8 mouse cellular contexts compared by ENCODE assay signal in the genomic region with DNA sequence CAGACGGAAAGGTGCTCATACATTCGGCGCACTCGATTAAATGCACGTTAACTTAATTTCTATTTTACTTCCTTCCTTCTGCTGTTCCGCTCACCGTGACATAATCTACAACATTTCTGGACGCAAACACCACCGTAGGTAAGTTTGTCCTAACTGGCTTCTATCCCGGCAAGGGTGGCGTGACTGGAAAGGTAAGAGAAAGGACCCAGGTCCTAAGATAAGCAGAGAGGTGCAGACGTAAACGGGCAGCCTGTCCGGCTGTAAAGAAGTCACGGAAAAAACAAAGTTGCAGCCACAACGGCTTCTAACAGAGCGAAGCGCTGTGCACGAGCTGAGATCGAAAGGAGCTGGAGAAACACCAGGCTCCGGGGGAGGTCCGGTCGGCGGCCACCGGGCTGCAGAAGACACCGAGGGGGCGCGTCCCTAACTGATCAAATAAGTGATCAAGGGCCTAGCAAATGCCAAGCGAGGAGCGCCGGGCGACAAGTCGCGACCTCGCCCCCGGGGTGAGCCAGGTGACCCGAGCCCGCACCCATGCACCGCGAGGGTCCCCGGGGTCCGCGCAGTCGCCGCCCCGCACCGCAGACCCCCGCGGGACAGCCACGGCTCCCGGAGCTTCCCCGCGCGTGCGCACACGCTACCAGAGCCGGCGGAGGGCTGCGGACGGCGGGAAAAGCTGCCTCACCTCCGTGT. TPM values are rescaled to one million over a fixed set of nuclear protein-coding genes. Genes with fewer than 3 reads are reported as not detected.
DNase-seq lines count a peak whose midpoint lies in the region; ATAC-seq and TF ChIP-seq lines count a peak whose summit lies in the region.
"Had no signal": no experiment of that assay in that cellular context is flagged by ENCODE, and none has a peak within 500 bp of the region (broad histone marks: within the 10 kb centered on the region; RNA-seq: fewer than 3 reads in every experiment).

No protein-coding gene starts in this region.

- no peak for DNase-seq in left cerebral cortex, adult 2 months (ENCODE audit: extremely low spot score in 1 of 2, low spot score in 2 of 2)
- no peak for DNase-seq in left cerebral cortex, postnatal 25 days (ENCODE audit: low spot score in 2 of 2)
- DNase-seq in adipocyte (ENCODE audit: low spot score) (peak; percentile 17), liver (peak; percentile 62)
- no peak for DNase-seq in forebrain, embryonic 11.5 days (ENCODE audit: low spot score)
- no peak for DNase-seq in left cerebral cortex, postnatal 36 days (ENCODE audit: low spot score in 2 of 2)

- intact Hi-C loops in left cerebral cortex, adult 2 months (cut with DNase I): no loop called here
- intact Hi-C loops in left cerebral cortex, postnatal 25 days (cut with DNase I): no loop called here
- intact Hi-C loops in left cerebral cortex, postnatal 36 days (cut with DNase I): no loop called here

- peak; percentile 82 for ATAC-seq in forebrain, embryonic 11.5 days (replicated peaks; ENCODE audit: low FRiP score)
- ATAC-seq in neural tube, embryonic 15.5 days (ENCODE audit: low FRiP score): peak; percentile 85

- H3K4me3 ChIP-seq in left cerebral cortex, adult 2 months: peak overlapping the region; percentile 88
- H3K4me3 ChIP-seq in forebrain, embryonic 11.5 days (ENCODE audit: low read depth, low read length): peak overlapping the region; percentile 91
- H3K4me3 ChIP-seq in neural tube, embryonic 15.5 days (replicated peaks): peak overlapping the region; percentile 89

- peak overlapping the region; percentile 78 for H3K9ac ChIP-seq in forebrain, embryonic 11.5 days (ENCODE audit: low read length)
- peak overlapping the region; percentile 84 for H3K9ac ChIP-seq in neural tube, embryonic 15.5 days (replicated peaks)

- no peaks in the 10 kb centered on the region for H3K36me3 ChIP-seq in forebrain, embryonic 11.5 days (ENCODE audit: control insufficient read depth, insufficient read depth, low read length)
- H3K36me3 ChIP-seq in neural tube, embryonic 15.5 days: peaks cover 2% of the 10 kb centered on the region; the same call in 1 of the 2 replicates

- H3K27ac ChIP-seq in left cerebral cortex, adult 2 months: peak overlapping the region; percentile 91
- H3K27ac ChIP-seq in forebrain, embryonic 11.5 days (ENCODE audit: low read depth, low read length): peak overlapping the region; percentile 88
- H3K27ac ChIP-seq in neural tube, embryonic 15.5 days (replicated peaks): peak overlapping the region; percentile 96

- H3K4me1 ChIP-seq in forebrain, embryonic 11.5 days (replicated peaks; ENCODE audit: control insufficient read depth, insufficient read depth, low read length): peaks cover 10% of the 10 kb centered on the region
- peaks cover 31% of the 10 kb centered on the region for H3K4me1 ChIP-seq in neural tube, embryonic 15.5 days

- no peak for TF ChIP-seq CTCF in left cerebral cortex, adult 2 months (IDR thresholded peaks at IDR 0.05)

- 2% methylated on average over 62 of the region's 62 CpGs for WGBS in forebrain, embryonic 11.5 days
- under 1% methylated on average over 58 of the region's 62 CpGs for WGBS in neural tube, embryonic 15.5 days

- peak overlapping the region; percentile 91 for H3K4me2 ChIP-seq in forebrain, embryonic 11.5 days (ENCODE audit: low read depth, low read length, severe bottlenecking)
- peak overlapping the region; percentile 87 for H3K4me2 ChIP-seq in neural tube, embryonic 15.5 days

- H3K27me3 ChIP-seq in forebrain, embryonic 11.5 days (ENCODE audit: control insufficient read depth, insufficient read depth, low read length): no peaks in the 10 kb centered on the region
- no peaks in the 10 kb centered on the region for H3K27me3 ChIP-seq in neural tube, embryonic 15.5 days (replicated peaks)

- no peaks in the 10 kb centered on the region for H3K9me3 ChIP-seq in forebrain, embryonic 11.5 days (ENCODE audit: control insufficient read depth, low read length)
- no peaks in the 10 kb centered on the region for H3K9me3 ChIP-seq in neural tube, embryonic 15.5 days (replicated peaks)

RNA-seq across cellular contexts. Expression of gene Cdc5l, which starts 0.7 kb away (rescaled TPM):
- 10 to 100 TPM; 55.4 to 57.6 TPM for total RNA-seq in left cerebral cortex, adult 2 months (2021)
- 10 to 100 TPM; 55.5 to 58.3 TPM for total RNA-seq in left cerebral cortex, postnatal 25 days (2021)
- 85.3 and 88.3 TPM in 2 replicates for polyA plus RNA-seq in forebrain, embryonic 11.5 days (2014; fragmentation: Nextera tagmentation; extraction: Ambion mirVana)
- 57.1 and 62.0 TPM in 2 replicates for polyA plus RNA-seq in neural tube, embryonic 15.5 days (2015; fragmentation: Nextera tagmentation; extraction: Ambion mirVana)
- total RNA-seq in left cerebral cortex, postnatal 36 days (2021): 10 to 100 TPM; 55.2 to 56.0 TPM

RNA-seq across cellular contexts. Expression of gene Spats1, which starts 42.4 kb away (rescaled TPM):
- total RNA-seq in left cerebral cortex, adult 2 months (2021): 1 to 10 TPM; 5.5 to 5.8 TPM
- 1 to 10 TPM; 5.2 to 6.1 TPM for total RNA-seq in left cerebral cortex, postnatal 25 days (2021)
- polyA plus RNA-seq in forebrain, embryonic 11.5 days (2014; fragmentation: Nextera tagmentation; extraction: Ambion mirVana): 1.0 and 1.2 TPM in 2 replicates
- 2.1 and 2.9 TPM in 2 replicates for polyA plus RNA-seq in neural tube, embryonic 15.5 days (2015; fragmentation: Nextera tagmentation; extraction: Ambion mirVana)
- 1 to 10 TPM; 7.2 to 8.3 TPM for total RNA-seq in left cerebral cortex, postnatal 36 days (2021)
- total RNA-seq: gastrocnemius, adult 8-10 months had no signal

Comparison
In these comparisons a context has a peak if more than half of its experiments do, and no peak if none do; other contexts are left out.
1. DNase-seq: peak in adipocyte (single experiment) and liver (single experiment); none in left cerebral cortex, adult 2 months (0 of 2), left cerebral cortex, postnatal 25 days (0 of 2), forebrain, embryonic 11.5 days (single experiment) and left cerebral cortex, postnatal 36 days (0 of 2).
2. Peak in every context shown above with its lines, with median percentiles within 50 percentile points of each other: H3K27ac ChIP-seq and H3K4me3 ChIP-seq.